Mouse (Mus musculus) cerebellum, postnatal 14 days (tissue): ENCODE measurements at regions not wholly inside any gene's neighbourhood (a gene's known extent, or its start where the extent isn't known, plus 50 kb on each side); places are given as distances from the start of the nearest gene placed in this dataset.
"Not testable (repeated sequence)": the region's sequence is repeated elsewhere in the genome, so short reads cannot be mapped to it uniquely, and the experiment has no call there.

ENCODE experiments used
- DNase-seq, 2 experiments: peaks; one replicate each; pipeline ENCODE4 v3.0.0; 2021; ENCODE audit warnings: mixed read lengths in 2 of 2

DNA sequence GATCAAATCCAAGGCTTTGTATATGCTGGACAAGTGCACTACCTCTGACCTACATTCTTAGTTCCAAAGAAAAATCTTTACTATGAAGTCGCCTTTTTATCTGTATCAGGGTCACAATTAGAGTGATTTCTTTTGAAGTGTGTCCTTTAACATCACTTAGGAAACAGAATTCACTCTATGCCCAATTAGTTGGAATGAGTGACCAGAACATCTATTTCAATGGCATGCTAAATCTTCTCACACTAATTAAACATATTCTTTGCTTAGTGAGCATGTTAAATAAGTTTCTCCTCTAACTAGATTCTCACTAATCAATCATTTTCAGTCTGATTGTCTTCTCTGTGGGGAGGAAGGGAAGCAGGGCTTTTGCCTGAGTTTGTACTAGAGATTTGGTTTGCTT is 84.9 kb downstream of the Arl6ip6 start:
- DNase-seq: no peak

DNA sequence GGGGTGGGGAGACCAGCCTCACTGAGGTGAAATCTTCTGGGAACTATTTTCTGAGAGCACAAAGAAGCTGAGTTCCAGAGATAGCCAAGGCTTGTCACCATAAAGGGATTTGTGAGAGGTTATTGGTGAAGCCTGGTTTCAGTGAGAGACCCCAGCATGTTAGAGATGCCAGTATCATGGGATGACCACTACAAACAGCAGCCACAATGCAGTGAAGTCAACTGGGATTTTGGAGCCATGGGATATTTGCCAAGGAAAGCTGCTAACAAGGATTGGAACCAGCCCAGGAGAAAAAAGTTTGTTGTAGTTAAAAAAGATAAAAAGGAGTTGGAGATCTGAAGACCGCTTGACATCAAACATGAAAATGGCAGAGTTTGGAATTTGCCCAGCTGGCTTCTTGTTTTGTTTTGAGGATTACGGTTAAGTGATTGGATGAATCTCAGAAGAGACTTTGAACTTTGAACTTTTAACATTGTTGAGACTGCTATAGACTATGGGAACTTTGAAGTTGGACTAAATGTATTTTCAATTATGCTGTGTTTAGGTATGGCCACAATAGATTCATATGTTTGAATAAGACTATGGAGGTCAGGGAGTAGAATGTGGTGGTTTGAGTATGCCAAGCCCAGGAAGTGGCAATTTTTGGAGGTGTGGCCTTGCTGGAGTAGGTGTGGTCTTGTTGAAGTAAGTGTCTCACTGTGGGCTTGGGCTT is 110.3 kb downstream of the Arl6ip6 start:
- no peak for DNase-seq

DNA sequence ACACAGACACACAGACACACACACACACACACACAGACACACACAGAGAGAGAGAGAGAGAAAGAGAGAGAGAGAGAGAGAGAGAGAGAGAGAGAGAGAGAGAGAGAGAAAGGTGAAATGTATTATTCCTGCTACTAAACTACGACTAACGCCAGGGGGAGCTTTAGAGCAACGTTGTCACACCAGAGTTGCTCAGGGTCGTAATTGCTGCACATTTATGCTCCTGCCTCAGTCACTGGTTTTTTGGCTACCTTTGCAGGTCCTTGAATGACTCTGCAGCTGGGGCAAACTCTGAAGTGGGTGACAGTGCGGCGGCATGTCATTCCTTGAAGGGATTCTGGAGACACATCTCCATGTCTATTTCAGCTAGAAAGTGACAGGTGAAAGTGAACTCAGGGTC is 139.2 kb downstream of the Arl6ip6 start:
- DNase-seq: peak; percentile 78 to 85

DNA sequence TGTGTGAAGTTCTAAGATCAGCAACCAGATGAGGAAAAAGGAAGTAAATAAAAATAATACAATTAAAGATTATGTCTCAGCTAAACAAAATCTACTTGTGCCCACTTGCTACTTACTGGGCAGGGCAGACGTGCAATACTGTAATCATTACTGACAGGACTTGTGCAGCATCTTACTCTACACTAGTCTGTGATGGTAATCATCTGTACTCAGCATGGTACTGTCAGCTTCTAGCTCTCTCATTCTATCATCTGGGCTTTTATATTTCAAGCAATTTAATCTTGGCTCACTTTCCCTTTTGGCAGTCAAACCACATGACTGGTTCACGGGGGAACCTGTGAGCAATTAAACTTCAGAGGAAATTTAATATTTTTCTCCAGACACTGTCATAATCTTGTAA is 167.5 kb downstream of the Arl6ip6 start:
- no peak for DNase-seq

DNA sequence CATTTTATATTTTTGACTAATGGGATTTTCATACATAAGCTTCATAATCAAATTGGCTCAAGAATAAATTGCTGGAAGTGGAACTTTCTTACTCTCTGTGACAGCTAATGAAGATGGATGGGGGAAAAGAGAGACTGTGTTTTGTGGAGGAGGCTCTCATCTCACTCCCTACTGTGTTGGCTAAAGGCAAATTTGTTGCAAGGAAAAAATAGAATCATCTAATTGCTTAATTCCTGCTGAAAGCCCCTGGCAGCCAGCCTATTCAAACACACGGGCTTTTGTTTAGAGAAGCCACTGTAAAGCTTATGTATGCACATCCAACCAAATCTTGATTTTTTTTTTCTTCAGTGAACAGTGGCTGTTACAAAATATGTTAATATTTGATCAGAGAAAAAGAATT is 190.8 kb downstream of the Arl6ip6 start:
- peak; percentile 26 to 46 for DNase-seq

DNA sequence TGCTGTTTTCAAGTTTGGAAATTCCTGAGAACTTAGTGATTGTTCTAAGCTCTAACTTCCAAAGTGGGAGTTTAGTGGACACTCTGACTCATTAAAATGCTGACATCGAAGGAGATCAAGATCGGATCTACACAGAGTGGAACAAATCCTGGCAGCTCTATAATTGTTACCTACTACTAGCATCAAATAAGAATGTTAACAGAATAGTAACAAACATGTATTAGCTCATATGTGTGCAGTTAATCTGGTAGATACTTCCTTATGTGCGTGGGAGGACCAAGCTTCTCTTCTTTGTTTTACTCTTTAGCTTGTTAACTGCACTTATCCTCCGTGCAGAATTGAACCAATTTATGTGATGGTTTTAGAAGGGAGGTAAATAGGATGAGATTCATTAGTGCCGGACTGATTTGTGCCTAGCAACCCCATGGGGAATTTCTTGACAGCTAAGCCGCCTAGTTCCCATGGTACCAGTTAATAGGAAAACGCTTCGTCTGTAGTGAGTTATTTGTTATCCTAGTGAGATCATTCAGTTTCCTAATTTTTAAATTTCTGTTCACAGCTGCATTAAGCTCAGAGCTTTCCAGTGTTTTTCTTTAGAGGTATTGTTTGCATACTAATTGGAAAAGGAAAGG is 193.1 kb downstream of the Arl6ip6 start:
- no peak for DNase-seq

DNA sequence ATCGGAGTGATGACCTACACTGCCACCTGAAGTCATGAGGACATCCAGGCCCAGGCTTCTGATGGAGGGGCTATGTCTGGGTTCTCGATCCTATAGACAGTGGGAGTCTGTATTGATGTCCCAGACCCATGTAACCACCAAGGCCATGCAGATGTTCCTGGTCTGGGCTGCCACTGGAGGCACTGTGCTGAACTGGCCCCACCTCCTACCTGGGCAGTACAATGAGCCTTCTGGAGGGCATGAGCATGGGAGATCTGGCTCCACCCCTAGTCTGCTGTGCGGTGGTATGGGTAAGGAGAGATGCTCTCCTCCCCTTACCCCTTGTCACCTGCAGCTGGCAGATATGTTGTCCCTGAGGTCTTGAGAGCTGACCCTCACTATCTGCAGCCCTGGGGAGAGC is 197.1 kb downstream of the Arl6ip6 start:
- no peak for DNase-seq

DNA sequence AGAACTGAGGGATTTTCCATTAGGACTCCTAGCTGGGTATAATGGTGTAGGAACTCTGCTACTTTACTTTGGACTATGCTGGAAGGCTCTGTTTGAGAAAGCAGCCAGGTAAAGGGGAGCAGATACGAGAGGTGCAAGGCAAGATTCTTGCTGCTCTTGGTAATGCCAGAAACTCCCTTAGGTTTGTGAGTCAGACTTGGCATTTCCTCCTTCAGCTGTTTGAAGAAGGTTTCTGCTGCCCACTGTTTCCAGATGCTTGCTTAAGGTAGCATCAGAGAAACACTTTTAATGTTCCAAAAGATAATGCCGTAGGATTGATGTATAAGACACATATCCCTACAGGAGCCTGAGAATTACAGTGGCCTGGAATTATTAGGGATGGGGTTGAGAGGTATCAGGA is 222.9 kb downstream of the Arl6ip6 start:
- DNase-seq: no peak

DNA sequence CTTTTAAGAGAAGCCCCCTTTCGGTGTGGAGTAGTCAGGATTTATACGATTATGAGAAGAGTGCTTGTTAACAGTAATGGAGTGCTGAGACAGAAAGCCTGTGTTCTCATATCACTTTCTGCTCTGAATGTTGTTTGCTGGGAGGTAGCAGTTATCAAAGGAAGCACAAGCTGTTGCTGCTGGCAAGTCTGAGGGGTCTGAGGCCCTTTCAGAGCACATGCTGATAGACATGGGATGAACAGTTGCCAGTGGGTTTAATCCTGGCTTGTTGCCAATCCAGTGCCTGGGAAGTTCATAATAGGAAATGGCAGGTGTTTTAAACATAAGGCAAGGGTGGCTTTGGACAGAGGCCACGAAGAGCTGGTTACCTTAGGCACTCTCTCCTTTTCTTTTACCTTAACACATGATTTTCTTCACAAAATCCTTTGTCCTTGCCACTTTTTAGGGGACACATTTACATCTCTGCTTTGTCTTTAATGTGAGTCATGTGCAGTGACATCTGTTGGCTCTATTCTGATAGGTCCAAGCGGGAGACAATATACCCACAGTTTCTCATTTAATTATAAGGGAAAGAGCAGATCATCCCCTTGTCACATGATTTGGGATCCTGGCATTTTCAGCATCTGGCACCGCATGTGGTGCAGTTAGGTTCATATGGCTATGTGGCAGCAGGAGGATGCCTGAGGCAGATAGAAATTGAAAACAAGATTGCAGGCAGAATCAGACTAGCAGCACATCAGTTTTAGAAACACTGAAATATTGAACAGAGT is 245.7 kb downstream of the Arl6ip6 start:
- DNase-seq: peak; percentile 78 to 84

DNA sequence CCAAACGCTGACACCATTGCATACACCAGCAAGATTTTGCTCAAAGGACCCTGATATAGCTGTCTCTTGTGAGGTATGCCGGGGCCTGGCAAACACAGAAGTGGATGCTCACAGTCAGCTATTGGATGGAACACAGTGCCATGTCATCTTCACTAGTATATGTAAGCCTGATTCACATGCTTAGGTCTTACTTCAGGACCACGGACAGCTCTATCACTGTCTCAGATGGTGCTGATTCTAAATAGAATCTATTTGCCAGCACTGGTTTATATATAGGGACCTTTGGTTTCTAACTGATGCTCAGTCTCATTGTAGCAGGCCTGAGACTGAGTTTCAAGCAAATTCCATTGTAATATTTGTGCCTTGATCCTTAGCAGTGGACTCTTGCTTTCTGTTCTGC is 248.8 kb downstream of the Arl6ip6 start:
- DNase-seq: not testable (repeated sequence)

DNA sequence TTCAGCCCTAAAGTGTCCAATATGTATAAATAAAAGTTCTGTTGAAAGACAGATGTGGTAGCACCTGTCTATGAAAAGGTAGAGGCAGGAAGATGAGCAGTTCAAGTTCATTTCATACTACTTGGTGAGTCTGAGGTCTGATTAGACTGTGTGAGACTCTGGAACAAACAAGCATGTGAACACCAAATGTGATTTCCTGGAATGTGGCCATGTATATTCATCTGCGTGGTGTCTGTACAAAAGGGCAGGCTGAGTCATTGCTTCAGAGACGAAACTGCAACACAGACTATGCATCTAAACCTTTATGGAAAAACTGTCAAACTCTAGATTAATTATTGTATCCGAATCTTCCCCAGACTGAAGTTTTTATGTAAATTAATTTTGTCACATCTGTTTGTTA is 268.7 kb downstream of the Arl6ip6 start:
- peak in 1 of 2 experiments; percentile 46 for DNase-seq

DNA sequence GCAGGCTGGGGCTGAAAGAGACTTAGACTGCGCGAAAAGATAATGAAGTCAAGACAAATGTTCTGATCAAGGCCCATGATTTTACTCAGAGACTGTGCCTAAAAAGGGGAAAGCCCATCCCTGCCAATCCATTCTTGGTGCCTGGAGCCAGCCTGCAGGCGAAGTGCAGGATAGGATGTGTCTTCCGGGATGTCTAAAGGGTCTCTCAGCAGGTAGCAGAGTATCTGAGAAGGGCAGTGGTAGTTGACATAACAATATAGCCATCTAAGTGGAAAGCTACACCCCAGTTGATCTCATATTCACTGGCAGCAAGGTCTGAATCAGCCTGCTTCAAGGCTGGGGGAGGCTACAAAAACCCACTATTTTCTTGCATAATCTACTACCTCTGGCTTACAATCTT is 282.9 kb downstream of the Arl6ip6 start:
- no peak for DNase-seq

DNA sequence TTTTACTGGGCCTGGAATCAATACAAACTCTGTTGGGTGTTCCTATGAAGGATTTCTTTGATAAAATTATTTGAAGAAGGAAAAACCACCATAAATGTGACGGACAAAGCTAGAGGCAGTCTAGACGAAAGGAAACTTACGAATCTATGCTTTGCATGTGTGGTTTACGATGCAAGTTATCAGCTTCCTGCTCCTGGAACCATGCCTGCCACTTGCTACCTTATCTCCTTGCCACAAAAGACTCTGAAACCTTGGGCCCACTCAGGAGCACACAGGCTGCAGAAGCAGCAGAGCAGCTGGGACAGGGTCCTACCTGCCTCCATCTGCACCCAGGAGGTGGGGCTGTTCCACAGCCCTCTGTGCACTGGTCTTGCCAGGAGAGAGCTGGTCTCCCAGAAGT is 287.5 kb downstream of the Arl6ip6 start:
- DNase-seq: not testable (repeated sequence)

DNA sequence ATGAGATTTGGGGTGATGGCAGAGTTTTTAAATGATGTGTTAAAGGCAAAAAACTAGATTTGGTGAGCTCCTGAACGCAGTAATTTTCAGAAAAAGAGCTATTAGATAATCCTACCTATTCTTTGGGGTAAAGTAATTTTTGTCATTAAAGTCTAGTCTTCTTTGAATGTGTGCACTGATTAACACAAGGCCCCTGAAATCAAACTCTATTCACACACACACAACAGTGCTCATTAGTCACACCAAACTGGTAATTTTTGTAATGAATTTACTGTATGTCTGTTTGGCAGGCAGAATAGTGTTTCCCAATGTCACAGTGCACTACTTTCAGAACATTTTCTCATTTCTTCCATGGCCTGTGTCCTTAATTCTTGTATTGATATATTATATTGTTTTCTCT is 296.8 kb downstream of the Arl6ip6 start:
- no peak for DNase-seq

DNA sequence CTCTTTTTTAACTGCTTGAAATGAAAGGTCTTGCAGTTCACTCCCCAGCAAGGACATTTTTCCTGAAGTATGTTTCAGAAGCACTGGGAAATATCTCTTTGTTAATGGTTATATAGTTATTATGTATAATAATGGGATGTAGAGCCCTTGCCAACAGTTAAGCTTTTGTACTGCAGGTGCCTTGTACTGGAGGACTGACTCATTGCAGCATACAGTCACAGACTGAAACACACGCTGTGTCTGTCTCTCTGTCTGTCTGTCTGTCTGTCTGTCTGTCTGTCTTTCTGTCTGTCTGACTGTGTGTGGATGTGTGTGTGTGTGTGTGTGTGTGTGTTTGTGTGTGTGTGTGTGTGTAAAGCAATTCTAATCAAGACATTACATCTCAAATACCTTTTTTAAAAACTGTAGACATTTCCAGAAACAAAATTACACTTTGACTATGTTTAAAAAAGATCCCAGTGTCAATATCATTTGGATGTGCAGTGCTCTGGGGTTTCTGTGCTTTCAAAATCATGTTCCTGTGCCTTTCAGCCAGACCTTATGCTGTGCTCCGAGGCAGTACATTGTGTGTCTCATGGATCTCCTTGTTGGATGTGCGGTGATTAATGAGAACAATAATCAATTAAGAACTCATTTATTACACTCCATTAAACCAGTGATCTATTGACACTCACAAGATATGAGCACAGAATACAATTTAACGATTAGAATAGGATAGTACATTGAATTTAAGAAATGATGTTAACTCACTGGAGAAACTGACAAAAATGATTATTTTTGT is 299.5 kb downstream of the Arl6ip6 start:
- DNase-seq: no peak

DNA sequence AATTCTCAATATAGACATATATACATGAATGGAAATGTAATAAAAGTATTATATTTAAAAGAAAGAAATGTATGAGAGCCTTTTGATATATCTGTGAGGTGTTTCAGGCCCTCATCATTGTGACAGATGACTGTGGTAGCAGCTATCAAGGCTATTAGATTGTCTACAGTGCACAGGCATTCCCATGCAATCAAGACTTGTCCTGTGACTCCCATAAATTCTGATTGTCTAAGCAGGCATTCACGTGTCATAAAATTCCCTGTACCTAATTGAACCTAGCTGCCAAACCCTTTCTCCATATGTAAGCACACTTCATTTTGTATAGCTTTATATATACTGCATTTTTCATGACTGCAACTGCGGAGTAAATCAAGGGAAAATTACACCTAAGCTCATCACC is 301.3 kb downstream of the Arl6ip6 start:
- DNase-seq: no peak

DNA sequence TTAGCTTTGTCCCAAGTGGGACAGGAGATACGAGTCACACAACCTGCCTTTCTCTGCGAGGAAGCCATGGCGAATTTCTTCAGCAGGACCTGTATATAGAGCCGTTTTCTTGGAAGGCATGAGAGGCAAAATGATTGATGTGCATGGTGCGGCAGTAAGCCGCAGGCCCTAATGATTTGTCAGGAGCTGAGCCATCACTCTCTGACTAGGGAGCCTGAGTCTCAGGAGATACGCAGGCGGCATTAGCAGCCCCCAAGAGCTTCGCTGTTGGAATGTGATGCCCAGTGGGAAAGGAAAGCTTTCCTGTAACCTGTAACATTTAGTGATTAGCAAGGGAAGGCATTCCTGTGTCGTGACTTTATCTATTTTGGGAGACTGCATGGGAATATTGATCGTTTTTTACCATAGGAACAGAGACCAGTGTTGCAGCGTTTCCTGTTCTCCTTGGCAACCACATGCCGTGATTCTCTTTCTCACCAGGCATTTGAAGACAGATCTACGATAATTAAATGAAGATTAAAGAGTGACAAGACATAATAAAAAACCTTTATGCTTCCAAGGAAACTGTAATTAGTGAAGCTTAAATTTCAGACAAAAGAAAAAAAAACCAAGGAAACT is 310.2 kb downstream of the Arl6ip6 start:
- DNase-seq: no peak

DNA sequence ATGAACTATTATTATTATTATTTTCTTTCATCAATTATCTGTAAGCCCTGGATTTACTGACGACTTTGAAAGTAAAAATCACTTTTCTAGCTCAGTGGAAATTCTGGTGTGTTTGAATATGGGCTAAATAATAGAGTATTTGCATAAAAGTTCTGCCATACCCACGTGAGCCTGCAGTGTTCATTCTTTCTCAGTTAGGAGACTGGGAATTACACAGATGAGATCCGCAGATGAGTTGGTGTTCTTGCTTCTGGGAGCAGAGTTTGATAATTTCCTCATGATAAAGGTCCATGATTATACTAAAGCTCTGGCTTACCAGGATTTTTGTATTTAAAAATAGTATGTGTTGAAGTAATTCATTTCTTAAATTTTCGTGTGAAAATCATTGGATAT is 310.7 kb downstream of the Arl6ip6 start:
- no peak for DNase-seq

DNA sequence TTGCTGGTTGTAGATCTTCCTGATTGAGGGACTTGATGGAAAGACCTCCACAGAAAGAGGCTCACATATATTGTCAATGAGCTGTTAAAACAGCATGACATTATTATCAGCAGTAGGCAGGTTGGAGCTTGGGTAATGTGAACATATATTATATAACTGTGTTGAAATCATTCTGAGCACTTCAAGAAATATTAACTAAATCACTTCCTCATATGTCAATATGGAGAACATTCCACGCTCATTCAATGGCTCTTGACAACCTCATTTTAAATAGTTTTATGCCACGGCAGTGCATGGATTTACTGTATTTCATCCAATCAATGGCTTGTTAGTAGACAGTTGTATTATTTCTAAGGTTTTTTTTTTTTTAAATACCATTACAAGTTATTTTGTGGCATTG is 350.6 kb downstream of the Arl6ip6 start:
- DNase-seq: no peak

DNA sequence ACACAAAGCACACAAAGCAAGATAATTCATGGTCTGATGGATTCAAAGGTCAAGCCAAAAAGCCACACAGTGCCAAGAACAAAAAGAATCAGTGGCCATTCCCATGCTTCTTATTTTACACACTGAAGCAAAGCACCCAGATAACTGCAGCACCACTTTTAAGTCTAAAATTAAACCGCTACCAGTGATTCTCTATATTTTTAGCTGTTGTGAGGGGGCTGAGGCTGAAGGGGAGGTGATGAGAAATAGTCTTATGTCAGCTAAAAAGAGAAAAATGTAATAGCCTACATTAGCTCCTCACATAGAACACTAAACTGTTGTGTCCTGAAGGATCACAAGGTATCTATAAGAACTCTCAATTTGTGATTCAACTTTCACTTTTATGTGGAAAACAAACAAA is 382.5 kb downstream of the Arl6ip6 start:
- no peak for DNase-seq

DNA sequence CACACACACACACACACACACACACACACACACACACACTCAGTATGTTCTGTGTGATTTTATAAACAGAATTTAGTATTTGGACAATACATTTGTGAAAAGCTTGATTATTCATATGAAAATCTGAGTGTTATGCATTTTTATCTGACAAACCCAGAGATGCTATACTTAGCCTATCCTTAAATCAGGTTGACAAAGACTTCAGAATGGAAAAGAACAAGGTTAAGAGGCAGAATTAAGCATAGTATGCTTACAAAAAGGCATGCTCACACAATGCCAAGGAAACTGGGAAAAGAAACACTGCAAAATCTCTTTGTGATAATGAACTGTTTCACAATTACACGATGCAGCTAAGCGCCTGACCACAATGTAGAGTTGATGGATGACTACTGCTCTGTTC is 414.3 kb downstream of the Arl6ip6 start:
- no peak for DNase-seq

DNA sequence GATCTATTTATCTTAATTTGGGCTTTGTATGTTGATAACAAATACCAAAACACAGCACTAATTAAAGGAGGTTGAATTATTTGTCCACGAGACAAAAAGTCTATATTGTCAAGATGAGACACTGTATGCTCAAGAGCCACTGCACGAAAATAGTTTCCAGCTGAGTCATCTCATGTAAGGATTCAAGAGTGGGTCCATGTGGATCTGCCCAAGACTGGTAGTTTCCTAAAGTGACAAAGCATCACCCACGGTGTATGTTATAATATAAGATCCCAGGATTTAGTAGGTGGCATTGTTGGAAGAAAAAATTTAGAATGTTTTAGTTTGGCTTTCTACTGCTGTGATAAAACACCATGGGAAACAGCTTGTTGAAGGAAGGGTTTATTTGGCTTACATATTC is 428.2 kb downstream of the Arl6ip6 start:
- no peak for DNase-seq
